Mouse (Mus musculus): ENCODE measurements around the gene Spry2. TPM values are rescaled to one million over a fixed set of nuclear protein-coding genes. Genes with fewer than 3 reads are reported as not detected.

Spry2 gene
- polyA plus RNA-seq, 1 experiment: 69.6 TPM

- Histone ChIP-seq H3K9ac (ENCODE audit: low read depth, poor library complexity, severe bottlenecking) (no peak overlapping the region), H3K27me3 (ENCODE audit: control insufficient read depth, insufficient read depth, low read length, poor library complexity, severe bottlenecking) (no peaks in the 10 kb centered on the region), H3K36me3 (ENCODE audit: control insufficient read depth, insufficient read depth, low read length, poor library complexity, severe bottlenecking) (no peaks in the 10 kb centered on the region), H3K27ac (ENCODE audit: insufficient read depth, low read length) (no peak overlapping the region), H3K9me3 (replicated peaks; ENCODE audit: control insufficient read depth, insufficient read depth, low read length, poor library complexity, severe bottlenecking) (no peaks in the 10 kb centered on the region), H3K4me1 (ENCODE audit: control insufficient read depth, insufficient read depth, low read length) (peaks cover 3% of the 10 kb centered on the region), H3K4me3 (ENCODE audit: low read depth, low read length) (no peak overlapping the region)
- TF ChIP-seq EP300 (IDR thresholded peaks at IDR 0.05; ENCODE audit: insufficient read depth, low read depth, low read length) (no peak), POLR2A (IDR thresholded peaks at IDR 0.05; ENCODE audit: insufficient read depth, low read length) (no peak), CTCF (IDR thresholded peaks at IDR 0.05; ENCODE audit: low read depth, low read length) (peak; percentile 77)
Measured at GRCm38 (mm10) chr14:105902807-105903206, 6.2 kb upstream of the Spry2 start.

DNA sequence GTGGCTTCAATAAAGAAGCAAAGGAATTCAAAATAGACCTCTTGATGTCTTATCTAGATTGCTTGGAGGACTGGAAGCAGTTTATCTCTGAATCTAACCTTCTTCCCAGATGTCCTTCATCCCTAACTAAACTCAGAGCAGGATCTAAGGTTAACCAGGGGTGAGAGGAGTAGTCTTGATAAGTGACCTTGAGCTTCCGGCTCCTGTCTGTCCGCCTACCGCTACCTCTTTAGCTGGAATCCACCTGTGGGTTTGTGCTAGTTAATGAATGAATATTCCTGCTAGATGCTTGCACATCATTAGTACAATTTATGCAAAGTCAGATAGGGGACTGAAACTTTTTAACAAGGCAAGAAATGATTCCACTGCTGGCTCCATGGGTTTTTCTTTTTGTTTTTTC is 4.2 kb upstream of the Spry2 start:
- H3K27ac ChIP-seq (ENCODE audit: insufficient read depth, low read length): peak overlapping the region; percentile 89
- H3K4me1 ChIP-seq (ENCODE audit: control insufficient read depth, insufficient read depth, low read length): peaks cover 3% of the 10 kb centered on the region
- no peaks in the 10 kb centered on the region for H3K36me3 ChIP-seq (ENCODE audit: control insufficient read depth, insufficient read depth, low read length, poor library complexity, severe bottlenecking)
- H3K27me3 ChIP-seq (ENCODE audit: control insufficient read depth, insufficient read depth, low read length, poor library complexity, severe bottlenecking): no peaks in the 10 kb centered on the region
- H3K9me3 ChIP-seq (replicated peaks; ENCODE audit: control insufficient read depth, insufficient read depth, low read length, poor library complexity, severe bottlenecking): no peaks in the 10 kb centered on the region
- no peak overlapping the region for H3K9ac ChIP-seq (ENCODE audit: low read depth, poor library complexity, severe bottlenecking)
- TF ChIP-seq POLR2A (IDR thresholded peaks at IDR 0.05; ENCODE audit: insufficient read depth, low read length) (no peak), EP300 (IDR thresholded peaks at IDR 0.05; ENCODE audit: insufficient read depth, low read depth, low read length) (peak; percentile 94)
- no peak overlapping the region for H3K4me3 ChIP-seq (ENCODE audit: low read depth, low read length)

GRCm38 (mm10) chr14:105899116-105899515 is 2.5 kb upstream of the Spry2 start:
- H3K36me3 ChIP-seq (ENCODE audit: control insufficient read depth, insufficient read depth, low read length, poor library complexity, severe bottlenecking): peaks cover 7% of the 10 kb centered on the region
- no peak for TF ChIP-seq EP300 (IDR thresholded peaks at IDR 0.05; ENCODE audit: insufficient read depth, low read depth, low read length)
- TF ChIP-seq POLR2A (IDR thresholded peaks at IDR 0.05; ENCODE audit: insufficient read depth, low read length): no peak
- TF ChIP-seq CTCF (IDR thresholded peaks at IDR 0.05; ENCODE audit: low read depth, low read length): no peak
- peak overlapping the region; percentile 92 for H3K27ac ChIP-seq (ENCODE audit: insufficient read depth, low read length)
- no peaks in the 10 kb centered on the region for H3K4me1 ChIP-seq (ENCODE audit: control insufficient read depth, insufficient read depth, low read length)
- no peaks in the 10 kb centered on the region for H3K9me3 ChIP-seq (replicated peaks; ENCODE audit: control insufficient read depth, insufficient read depth, low read length, poor library complexity, severe bottlenecking)
- peak overlapping the region; percentile 50 for H3K4me3 ChIP-seq (ENCODE audit: low read depth, low read length)
- H3K9ac ChIP-seq (ENCODE audit: low read depth, poor library complexity, severe bottlenecking): peak overlapping the region; percentile 99
- H3K27me3 ChIP-seq (ENCODE audit: control insufficient read depth, insufficient read depth, low read length, poor library complexity, severe bottlenecking): no peaks in the 10 kb centered on the region

- TF ChIP-seq POLR2A (IDR thresholded peaks at IDR 0.05; ENCODE audit: insufficient read depth, low read length) (no peak), CTCF (IDR thresholded peaks at IDR 0.05; ENCODE audit: low read depth, low read length) (peak; percentile 63)
Measured at GRCm38 (mm10) chr14:105898266-105899111, 1.9 kb upstream of the Spry2 start.

DNA sequence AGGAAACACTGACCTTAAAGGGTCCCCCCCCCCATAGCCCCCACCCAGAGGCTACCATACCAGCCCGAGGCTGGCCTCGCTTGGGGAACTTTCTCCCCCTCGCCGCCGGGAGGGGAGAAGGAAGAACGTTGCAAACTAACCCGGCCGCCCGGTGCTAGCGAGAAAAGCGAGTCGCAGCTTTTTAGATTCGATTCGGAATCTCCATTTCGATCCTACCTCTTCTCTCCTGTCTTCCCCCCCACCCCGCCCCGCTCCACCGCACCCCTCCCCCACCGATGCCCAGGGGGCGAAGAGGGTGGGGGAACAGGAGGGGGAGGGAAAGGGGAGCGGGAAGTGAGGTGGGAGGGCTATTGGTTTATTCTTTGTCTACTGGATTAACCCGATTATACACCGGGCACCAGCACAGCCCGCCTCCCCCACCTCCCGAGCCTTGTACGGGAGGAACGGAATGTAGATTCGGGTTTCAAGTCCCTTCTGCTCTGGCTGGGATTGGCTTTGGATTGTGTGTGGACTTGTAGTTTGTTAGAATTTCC is 1.0 kb upstream of the Spry2 start:
- H3K9ac ChIP-seq (ENCODE audit: low read depth, poor library complexity, severe bottlenecking): peak overlapping the region; percentile 99
- peak overlapping the region; percentile 76 for H3K4me3 ChIP-seq (ENCODE audit: low read depth, low read length)
- TF ChIP-seq CTCF (IDR thresholded peaks at IDR 0.05; ENCODE audit: low read depth, low read length): no peak
- peak; percentile 95 for TF ChIP-seq EP300 (IDR thresholded peaks at IDR 0.05; ENCODE audit: insufficient read depth, low read depth, low read length)
- H3K27ac ChIP-seq (ENCODE audit: insufficient read depth, low read length): peak overlapping the region; percentile 95
- no peaks in the 10 kb centered on the region for H3K9me3 ChIP-seq (replicated peaks; ENCODE audit: control insufficient read depth, insufficient read depth, low read length, poor library complexity, severe bottlenecking)
- H3K36me3 ChIP-seq (ENCODE audit: control insufficient read depth, insufficient read depth, low read length, poor library complexity, severe bottlenecking): peaks cover 22% of the 10 kb centered on the region
- H3K4me1 ChIP-seq (ENCODE audit: control insufficient read depth, insufficient read depth, low read length): no peaks in the 10 kb centered on the region
- no peaks in the 10 kb centered on the region for H3K27me3 ChIP-seq (ENCODE audit: control insufficient read depth, insufficient read depth, low read length, poor library complexity, severe bottlenecking)

More at GRCm38 (mm10) chr14:105898266-105899111, 1.9 kb upstream of the Spry2 start:
- H3K9me3 ChIP-seq (replicated peaks; ENCODE audit: control insufficient read depth, insufficient read depth, low read length, poor library complexity, severe bottlenecking): no peaks in the 10 kb centered on the region
- H3K4me3 ChIP-seq (ENCODE audit: low read depth, low read length): peak overlapping the region; percentile 85
- peak overlapping the region; percentile 92 for H3K27ac ChIP-seq (ENCODE audit: insufficient read depth, low read length)
- H3K4me1 ChIP-seq (ENCODE audit: control insufficient read depth, insufficient read depth, low read length): no peaks in the 10 kb centered on the region
- no peaks in the 10 kb centered on the region for H3K27me3 ChIP-seq (ENCODE audit: control insufficient read depth, insufficient read depth, low read length, poor library complexity, severe bottlenecking)
- peaks cover 14% of the 10 kb centered on the region for H3K36me3 ChIP-seq (ENCODE audit: control insufficient read depth, insufficient read depth, low read length, poor library complexity, severe bottlenecking)
- peak overlapping the region; percentile 99 for H3K9ac ChIP-seq (ENCODE audit: low read depth, poor library complexity, severe bottlenecking)

GRCm38 (mm10) chr14:105895961-105896651 is 513 bp downstream of the Spry2 start:
- Histone ChIP-seq H3K9ac (ENCODE audit: low read depth, poor library complexity, severe bottlenecking) (peak overlapping the region; percentile 99), H3K9me3 (replicated peaks; ENCODE audit: control insufficient read depth, insufficient read depth, low read length, poor library complexity, severe bottlenecking) (no peaks in the 10 kb centered on the region), H3K27me3 (ENCODE audit: control insufficient read depth, insufficient read depth, low read length, poor library complexity, severe bottlenecking) (no peaks in the 10 kb centered on the region), H3K36me3 (ENCODE audit: control insufficient read depth, insufficient read depth, low read length, poor library complexity, severe bottlenecking) (peaks cover 35% of the 10 kb centered on the region), H3K27ac (ENCODE audit: insufficient read depth, low read length) (peak overlapping the region; percentile 97), H3K4me3 (ENCODE audit: low read depth, low read length) (peak overlapping the region; percentile 99), H3K4me1 (ENCODE audit: control insufficient read depth, insufficient read depth, low read length) (no peaks in the 10 kb centered on the region)
- TF ChIP-seq CTCF (IDR thresholded peaks at IDR 0.05; ENCODE audit: low read depth, low read length): no peak
- no peak for TF ChIP-seq EP300 (IDR thresholded peaks at IDR 0.05; ENCODE audit: insufficient read depth, low read depth, low read length)
- TF ChIP-seq POLR2A (IDR thresholded peaks at IDR 0.05; ENCODE audit: insufficient read depth, low read length): no peak
